Mouse (Mus musculus): ENCODE measurements around the gene Gm20441. TPM values are rescaled to one million over a fixed set of nuclear protein-coding genes. Genes with fewer than 3 reads are reported as not detected.

Gm20441 gene
- polyA plus RNA-seq (2012; rRNA removed) = 0.40 and 0.74 TPM in 2 replicates

DNA sequence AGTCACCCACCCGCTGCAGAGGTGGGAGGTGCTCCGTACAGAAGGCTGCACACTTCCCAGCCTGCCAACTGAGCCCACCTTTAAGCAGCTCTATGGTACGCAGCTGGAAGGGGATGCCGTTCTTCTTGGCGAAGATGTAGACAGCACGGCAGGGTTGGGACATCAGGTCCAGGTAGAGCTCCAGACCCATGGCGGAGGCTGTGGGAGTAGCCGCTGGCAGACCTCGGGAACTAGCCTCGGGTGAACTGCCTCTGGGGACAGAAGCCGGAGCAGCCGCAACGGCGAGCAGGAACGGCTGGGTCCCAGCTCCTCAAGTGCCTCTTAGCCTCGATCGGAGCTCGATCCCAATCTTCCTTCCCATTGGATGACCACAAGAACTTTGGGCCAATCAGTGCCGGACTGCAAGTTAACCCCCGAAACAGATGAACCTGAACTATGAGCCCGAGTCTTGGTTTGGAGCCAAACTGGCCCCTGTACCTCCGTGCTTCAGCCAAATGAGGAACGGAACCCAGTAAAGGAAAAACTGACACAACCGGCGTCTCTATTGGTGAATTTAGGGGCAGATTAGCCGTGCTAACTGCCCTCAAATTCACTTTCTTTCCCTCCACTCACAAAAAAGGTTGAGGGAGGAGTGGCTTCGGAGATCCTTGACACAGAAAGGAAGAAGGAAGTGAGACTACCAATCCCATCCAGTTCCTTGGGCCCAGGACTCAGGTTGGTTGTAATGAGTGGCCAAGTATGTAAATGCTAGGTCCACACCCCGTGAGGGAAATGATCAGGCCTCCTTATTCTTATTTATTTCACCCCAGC lies at the start of gene Gm20441, which contains the start of gene Gstt3:
Gm20441 (minus strand) TSS at position 186 of the 810 bp plus-strand sequence.
Gstt3 (minus strand) TSS at position 646 of the 810 bp plus-strand sequence.
- DNase-seq (ENCODE audit: low spot score) = peak; percentile 68

DNA sequence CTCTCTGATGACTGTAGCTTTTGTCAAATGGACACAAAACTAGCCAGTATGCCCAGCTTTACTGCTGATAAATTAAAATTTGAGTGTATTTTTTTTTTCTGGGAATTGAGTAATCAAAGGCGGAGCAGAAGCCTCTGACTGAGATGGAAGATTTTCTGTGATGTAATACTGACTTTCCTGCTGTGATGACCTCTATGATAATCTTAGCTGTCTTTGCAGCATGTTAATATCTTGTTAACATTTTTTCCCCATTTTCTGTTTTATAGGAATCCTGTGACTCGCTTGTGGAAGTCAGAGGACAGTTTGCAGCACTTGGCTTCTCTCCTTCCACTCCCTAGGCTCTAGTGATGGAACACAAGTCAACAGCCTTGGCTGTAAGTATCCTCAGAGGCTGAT lies 49.5 kb upstream of the Gm20441 start:
- no peak for DNase-seq (ENCODE audit: low spot score)

DNA sequence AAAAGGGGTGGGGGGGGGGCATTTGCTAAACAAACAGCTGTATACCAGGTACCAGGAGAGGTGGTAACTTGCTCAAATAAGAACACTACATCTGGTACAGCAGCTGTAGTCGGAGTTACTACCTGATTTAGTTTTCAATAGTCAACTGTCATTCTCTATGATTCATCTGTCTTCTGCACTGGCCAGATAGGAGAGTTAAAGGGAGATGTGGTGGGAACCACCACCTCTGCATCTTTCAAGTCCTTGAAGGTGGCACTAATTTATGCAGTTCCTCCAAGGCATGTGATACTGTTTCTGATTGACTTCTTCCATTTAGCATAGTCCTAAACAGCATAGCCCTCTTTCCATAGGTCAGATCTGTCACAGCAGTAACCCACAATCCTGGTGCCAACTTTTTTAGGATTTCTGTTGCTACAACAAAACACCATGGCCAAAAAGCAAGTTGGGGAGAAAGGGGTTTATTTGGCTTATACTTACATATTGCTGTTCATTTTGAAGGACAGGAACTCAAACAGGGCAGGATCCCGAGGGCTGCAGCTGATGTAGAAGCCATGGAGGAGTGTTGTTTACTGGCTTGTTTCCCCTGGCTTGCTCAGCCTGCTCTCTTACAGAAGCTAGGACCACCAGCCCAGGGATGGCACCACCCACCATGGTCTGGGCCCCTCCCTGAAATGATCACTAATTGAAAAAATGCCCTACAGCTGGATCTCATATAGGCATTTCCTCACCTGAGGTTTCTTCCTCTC lies 48.9 kb upstream of the Gm20441 start:
- no peak for DNase-seq (ENCODE audit: low spot score)

DNA sequence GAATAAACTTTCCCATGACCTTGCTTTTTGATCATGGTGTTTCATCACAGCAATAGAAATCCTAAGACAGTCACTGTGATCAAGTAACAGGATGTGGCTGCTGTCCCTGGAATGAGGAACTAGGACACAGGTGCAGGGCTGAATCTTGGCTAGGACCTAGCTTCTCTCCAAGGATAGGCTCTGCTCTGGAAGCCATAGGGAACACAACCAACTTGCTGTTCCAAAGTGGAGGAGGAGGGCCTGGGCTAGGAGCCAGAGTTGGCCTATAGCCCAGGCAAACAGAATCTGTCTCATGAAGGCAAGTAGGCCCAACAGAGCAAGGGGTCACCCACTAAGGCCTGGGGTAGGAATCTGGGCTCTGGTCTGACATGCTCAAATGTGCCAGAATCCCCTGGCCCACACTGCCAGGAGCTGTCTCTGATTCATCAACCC lies 47.8 kb upstream of the Gm20441 start:
- DNase-seq (ENCODE audit: low spot score) = no peak

DNA sequence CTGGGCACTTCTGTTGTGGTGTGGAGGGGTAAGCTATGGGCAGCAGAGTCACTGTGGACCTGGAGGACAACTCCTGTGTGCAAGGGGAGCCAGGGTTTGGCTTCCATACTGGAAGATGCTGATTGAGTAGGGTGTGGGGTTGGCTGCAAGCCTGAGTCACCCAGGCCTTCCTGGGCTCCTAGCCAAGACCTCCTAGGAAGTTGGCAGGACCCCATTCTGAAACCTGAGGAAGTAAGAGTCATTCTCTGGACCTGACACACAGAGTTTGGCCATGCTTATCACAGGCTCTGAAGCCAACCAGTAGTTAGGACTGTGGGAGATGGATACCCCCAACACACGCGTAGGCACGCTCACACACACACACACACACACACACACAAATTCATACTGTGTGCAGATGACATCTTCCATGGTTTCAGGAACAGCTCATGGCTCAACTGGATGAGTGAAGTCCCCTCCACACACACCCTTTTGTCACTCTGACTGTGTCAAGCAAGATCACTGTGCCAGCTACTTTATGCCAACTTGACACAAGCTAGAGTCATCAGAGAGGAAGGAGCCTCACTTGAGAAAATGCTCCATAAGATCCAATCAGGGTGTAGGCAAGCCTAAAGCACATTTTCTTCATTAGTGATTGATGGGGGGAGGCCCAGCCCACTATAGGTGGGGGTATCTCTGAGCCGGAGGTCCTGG lies 47.1 kb upstream of the Gm20441 start:
- no peak for DNase-seq (ENCODE audit: low spot score)

DNA sequence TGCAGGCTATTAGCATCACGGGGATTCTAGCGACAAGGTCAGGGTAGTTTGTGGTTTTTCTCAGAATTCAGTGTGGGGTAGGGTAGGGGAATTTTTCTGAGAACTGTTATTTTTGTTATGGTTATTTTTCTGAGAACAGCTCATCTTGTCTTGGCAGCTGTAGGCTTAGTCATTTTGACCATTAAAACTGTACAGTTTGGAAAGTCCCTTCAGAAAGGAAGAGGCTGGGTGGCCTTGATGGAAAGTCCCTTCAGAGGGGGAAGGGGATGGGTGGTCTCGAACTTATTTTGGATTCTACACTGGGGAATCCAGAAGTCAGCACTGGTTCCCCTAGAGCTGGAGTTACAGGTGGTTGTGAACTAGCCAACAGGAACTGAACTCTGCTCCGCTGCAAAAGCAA lies 43.8 kb upstream of the Gm20441 start:
- DNase-seq (ENCODE audit: low spot score) = no peak

DNA sequence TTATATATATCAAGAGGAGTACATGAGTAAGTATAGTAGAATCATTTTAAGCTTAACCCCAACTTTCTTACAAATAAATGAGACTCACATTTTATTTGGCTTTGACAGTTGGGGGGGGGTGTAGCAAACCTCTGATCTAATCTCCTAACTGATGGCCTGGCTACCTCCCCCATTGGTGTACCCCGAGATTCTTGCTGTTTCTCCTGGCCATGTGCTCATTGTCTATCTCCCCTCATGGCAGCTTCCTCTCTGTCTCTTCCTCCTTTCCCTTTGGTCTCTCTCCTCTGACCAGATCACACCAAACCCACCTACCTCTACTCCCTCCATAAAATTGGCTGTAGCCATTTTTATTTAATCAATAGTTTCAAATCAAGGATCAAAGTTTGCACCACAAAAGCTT lies 43.0 kb upstream of the Gm20441 start:
- no peak for DNase-seq (ENCODE audit: low spot score)

DNA sequence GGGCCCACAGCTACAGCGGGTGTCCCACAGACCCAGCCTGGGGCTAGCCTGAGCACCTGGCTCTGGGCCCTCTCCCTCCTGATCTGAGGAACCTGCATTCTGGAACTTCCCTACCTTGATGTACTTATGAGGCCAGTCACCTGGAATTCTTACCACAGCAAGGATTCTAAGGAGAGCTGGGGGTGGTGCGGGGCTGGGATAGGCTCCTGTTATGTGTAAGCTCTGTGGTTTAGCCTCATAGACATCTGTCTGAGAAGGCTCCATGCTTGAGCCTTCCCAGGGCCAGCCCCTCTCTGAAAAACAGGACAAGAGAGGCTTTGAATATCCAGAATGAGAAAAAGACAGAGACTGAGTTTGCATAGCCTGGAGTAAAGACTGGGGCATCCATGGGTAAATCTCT lies 41.7 kb upstream of the Gm20441 start, which contains the start of gene Gstt4:
Gstt4 (minus strand) TSS at position 101 of the 400 bp plus-strand sequence.
- DNase-seq (ENCODE audit: low spot score) = no peak

DNA sequence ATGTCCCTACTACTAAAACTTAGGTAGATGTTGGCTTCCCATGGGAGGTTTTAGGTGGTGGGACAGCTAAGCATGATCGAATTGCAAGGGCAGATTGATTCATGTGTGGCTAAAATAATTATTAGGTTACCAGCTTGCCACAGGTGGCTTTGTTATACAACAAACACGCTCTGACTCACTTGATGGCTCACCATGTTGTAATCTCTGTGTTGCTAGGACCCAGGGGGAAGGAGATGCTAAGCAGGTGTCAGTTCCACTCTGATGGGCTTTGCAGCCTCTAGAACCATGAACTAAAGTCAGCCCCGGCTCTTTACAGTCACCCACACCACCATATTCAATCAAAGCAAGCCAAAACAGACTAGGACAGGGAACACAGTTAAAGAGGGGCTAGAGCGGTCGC lies 39.1 kb upstream of the Gm20441 start:
- DNase-seq (ENCODE audit: low spot score) = no peak

DNA sequence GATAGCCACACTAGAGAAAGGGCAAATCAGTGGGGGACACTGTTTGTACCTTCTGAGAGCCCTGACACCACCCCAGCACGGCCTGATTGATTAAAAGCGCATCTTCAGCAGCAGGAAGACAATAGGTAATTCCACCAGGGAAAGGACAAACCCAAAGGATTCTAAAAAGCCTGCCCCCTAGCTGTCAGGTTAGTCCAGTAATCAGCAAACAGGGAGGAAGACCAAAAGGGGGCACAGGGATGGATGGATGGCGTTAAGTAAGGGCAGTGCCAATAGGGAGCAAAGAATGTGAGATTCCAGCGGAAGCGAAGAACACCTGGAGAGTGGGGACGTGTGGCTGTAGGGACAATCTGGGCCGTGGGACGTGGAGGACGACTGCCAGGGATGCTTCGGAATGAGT lies 37.9 kb upstream of the Gm20441 start:
- DNase-seq (ENCODE audit: low spot score) = no peak

DNA sequence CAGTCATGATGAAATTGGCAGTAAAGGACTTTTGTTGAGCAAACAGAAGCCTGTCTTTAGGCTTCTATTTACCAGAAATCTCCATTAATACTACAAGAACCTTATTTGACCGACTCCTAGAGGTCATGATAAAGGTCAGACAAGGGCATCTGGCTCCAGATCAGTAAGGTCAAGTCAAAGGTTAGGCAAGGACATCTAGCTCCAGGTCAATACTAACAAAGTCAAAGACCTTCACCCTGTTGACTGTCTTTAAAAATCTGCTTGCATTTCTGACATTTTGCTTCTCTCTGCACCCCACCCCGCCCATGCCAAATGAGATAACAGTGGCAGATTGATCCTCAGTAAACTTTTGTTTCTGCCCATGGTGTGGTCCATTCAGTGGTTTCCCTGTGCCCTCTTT lies 23.5 kb upstream of the Gm20441 start:
- DNase-seq (ENCODE audit: low spot score) = no peak

DNA sequence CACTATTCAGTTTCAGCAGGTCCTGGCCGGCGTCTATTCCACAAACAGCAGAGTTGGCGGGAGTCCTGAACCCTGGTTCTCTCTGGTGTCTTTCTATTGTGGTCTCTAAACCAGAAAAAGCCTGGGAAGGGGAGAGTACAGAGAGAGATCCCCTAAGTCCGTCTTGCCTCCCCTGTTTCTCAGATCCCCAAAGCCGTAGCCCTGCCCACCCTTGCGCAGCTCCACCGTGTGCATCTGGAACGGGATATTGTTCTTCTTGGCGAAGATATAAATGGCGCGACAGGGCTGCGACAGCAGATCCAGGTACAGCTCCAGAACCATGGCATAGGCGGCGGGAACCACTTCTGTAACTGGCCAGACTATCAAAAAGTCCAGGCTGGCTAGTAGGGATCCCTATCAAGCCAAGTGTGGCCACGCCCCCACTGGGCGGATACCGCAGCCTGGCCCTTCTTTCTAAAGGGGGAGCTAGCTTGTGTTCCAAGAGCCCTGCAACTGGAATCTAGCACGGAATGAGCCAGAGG lies 17.5 kb upstream of the Gm20441 start, which contains the start of gene Gstt1:
Gstt1 (minus strand) TSS at position 409 of the 521 bp plus-strand sequence.
- DNase-seq (ENCODE audit: low spot score) = no peak

DNA sequence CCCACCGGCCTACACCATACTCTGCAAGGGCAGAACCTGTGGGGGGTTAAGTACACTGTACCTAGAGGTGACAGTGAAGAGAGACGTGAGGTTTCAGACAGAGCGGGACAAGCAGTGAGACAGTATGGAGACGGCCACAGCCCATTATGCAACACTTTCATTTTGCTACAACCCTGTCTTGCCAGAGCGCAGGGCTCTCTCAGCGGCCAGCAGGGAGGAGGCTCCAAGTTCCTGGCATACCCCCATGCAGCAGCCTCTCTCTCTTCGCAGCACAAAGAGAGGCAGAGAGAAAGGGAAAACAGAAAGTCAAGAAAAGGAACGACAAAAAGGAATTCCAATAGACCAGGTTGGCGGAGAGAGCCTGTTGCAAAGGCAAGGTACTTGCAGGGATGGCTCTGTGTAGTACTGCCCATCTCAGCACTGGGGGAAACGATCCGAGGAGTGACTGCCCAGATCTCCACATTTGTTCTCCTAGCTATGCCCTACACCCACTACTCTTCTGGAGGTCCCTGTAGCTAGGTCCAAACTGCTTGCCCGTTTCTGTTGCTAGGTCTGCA lies 16.9 kb upstream of the Gm20441 start:
- no peak for DNase-seq (ENCODE audit: low spot score)

DNA sequence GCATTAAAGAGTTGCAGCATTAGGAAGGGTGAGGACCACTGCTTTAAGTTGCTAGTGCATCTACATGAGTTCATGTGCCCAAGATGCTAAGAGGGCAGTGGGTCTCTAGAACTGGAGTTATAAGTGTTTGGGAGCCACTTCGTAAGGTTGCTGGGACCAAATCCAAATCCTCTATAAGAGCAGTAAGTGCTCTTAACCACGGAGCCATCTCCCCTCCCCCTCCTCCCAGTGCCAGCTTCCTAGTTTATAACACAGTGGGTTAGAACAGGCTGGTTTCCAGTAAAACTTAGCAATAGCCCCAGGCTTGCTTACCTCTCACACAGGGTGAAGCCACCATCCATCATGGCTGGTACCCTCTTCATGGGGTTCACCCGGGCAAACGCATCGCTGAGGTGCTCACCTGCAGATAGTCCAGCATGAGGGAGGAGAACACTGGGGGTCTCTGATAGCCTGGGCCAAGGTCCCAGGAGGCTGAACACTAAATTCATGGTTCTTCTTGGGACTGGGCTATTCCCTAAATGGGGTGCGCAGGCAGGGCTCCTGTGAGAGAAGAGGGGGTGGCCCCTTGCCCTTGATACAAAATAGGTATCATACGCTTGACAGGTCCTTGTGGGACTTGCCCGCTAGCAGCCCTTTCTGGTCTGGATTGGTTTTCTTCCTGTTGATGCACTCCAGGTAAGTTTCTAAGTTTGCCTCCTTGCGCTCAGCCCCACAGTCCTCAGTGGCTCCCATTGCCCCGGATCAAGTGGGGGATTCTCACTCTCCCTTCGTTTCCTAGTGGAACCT lies 16.2 kb upstream of the Gm20441 start:
- no peak for DNase-seq (ENCODE audit: low spot score)

DNA sequence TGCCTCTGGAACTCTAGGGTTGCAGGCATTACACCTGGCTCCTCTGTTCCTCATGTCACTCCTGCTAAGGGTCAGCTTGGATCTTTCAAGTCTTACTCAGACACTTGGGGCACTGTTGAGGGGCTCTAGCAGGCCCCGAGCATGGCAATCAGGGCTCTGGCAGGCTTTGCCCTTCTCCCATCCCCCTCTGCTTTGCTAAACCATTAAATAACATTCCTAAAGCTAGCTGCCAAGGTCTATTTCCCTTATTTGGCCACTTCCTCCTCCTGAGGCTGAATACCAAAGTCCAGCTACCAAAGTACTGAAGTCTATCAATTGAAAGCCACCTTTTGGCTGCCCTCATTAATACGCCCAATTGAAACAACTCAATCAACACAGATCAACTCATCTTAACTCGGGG lies 14.1 kb upstream of the Gm20441 start:
- DNase-seq (ENCODE audit: low spot score) = no peak

DNA sequence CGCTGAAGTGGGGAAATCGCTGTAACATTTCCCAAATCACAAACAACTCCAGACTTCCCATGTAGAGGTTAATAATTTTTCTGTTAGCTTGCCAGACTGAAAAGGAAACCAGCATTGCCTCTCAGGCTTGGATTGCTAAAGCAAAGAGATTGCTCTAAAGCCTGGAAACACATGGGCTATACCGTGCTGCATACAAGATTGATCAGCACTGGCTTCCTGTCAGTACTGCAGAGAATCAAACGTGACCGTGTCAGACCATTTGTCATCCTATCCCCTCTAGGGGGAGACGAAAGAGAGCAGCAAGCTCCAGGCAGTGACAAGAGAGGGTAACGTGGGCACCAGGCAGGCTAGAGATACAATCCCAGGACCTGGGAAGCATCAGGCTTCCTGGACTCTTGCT lies 10.0 kb upstream of the Gm20441 start:
- no peak for DNase-seq (ENCODE audit: low spot score)

DNA sequence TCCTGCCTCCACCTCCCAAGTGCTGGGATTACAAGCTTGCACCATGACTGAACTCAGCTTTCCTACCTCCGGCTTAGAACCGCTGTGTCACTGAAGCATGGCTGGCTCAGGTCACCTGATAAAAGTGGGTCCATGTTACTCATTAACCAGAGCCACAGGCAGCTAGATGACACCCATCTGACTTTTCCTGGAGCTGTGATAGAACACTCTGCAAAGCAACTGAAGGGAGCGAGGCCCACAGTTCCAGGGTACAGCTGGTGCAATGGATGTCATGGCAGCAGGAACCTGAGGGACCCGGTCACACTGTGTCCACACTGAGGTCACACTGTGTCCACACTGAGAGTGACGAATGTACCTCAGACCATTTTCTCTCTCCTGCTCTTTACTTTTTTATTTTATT lies 9.1 kb upstream of the Gm20441 start:
- no peak for DNase-seq (ENCODE audit: low spot score)

DNA sequence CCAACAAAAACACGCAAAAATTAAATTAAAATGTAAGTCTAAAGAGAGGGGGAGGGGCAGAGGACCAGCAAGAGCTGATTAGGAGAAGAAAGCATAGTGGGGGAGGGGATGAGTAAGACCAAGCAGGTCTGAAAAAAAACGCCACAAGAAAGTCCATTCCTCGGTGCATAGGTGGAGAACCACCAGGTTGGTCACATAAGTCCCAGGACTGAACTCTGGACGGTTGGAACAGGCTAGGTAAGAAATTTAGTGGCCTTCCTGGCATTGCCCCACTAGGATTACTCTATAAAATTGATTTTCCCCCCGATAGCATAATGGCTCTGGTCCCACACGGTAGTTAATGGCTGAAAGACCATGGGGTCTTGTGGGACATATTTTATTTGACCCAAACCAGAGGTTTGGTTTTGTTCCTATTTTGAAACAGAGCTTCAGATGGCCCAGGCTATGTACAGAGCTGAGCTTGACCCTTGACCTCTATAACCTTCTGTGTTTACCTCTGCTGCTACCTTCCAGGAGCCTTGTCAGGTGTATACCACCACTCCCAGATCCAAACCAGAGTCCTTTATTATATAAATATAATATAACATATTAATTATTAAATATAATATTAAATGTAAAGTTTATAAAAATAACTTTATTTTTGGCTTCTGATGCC lies 8.5 kb upstream of the Gm20441 start:
- DNase-seq (ENCODE audit: low spot score) = no peak

DNA sequence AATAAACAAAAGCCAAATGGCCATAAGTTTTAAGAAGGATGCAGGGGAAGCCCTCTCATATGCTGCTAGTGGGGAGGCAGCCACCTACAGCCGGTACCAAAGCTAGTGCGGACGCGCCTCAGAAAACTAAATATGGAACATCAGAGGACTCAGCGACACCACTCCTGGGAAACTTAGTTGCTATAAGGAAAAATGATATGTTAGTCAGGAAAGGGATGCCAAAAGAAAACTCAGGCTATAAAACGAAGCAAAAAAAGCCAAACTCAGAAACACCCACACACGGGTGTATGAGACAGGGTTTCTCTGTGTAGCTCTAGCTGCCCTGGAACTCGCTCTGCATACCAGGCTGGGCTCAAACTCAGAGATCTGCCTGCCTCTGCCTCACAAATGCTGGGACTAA lies 7.5 kb upstream of the Gm20441 start:
- no peak for DNase-seq (ENCODE audit: low spot score)

DNA sequence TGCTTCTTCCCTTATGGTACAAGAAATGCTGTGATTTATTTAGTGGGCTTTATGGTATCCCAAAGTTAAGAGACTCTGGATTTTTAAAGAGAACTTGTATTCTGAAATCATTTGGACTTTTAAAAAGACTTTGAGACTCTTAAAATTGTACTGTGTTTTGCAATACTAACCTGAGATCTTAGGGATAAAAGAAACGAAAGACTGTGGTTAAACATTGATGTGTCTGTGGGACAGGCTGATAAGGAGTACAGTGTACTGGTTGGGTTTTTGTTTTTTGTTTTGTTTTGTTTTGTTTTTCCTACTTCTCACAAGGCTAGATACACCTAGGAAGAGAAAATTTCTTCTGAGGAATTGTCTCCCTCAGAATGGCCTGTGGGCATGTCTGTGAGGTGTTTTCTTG lies 4.7 kb upstream of the Gm20441 start:
- DNase-seq (ENCODE audit: low spot score) = no peak

Measured in urinary bladder, adult 2 months (tissue).